Mouse (Mus musculus) lung, postnatal 0 days (tissue): Measurements from ENCODE around the gene Ankrd28. TPM values are rescaled to one million over a fixed set of nuclear protein-coding genes. Genes with fewer than 3 reads are reported as not detected.

ENCODE experiments used
- ATAC-seq: fragments of 200-750 bp; cut with Nextera tagmentation; 2 replicates; pipeline ENCODE4 v1.8.0; 2017; ENCODE audit warnings: moderate library complexity
- DNase-seq: peaks from one replicate; pipeline ENCODE4 v3.0.0-alpha.2; 2016; ENCODE audit warnings: low spot score
- H3K27ac ChIP-seq: fragments of 300-500 bp; sonication (generic); 2 replicates; pipeline ENCODE4 v1.5.1; 2014; ENCODE audit warnings: antibody characterized with exemption, mild to moderate bottlenecking, low read length, mixed read lengths
- H3K27me3 ChIP-seq: fragments of 300-500 bp; sonication (generic); replicated peaks from 2 replicates; pipeline ENCODE4 v1.6.1; 2014; ENCODE audit warnings: low read length, mixed read lengths; ENCODE audit not compliant: insufficient read depth
- H3K36me3 ChIP-seq: fragments of 300-500 bp; sonication (generic); 2 replicates; pipeline ENCODE4 v1.6.1; 2014; ENCODE audit warnings: low read length, mixed read lengths; ENCODE audit not compliant: insufficient read depth
- H3K4me1 ChIP-seq: fragments of 300-500 bp; sonication (generic); 2 replicates; pipeline ENCODE4 v1.6.1; 2014; ENCODE audit warnings: antibody characterized with exemption, low read depth, low read length, mixed read lengths; ENCODE audit not compliant: insufficient read depth
- H3K4me2 ChIP-seq: fragments of 300-500 bp; sonication (generic); replicated peaks from 2 replicates; pipeline ENCODE4 v1.6.1; 2014; ENCODE audit warnings: low read depth, mild to moderate bottlenecking, low read length, moderate library complexity, mixed read lengths
- H3K4me3 ChIP-seq: fragments of 300-500 bp; sonication (generic); 2 replicates; pipeline ENCODE4 v1.5.1; 2014; ENCODE audit warnings: low read depth, low read length
- H3K9ac ChIP-seq: fragments of 300-500 bp; sonication (generic); replicated peaks from 2 replicates; pipeline ENCODE4 v1.6.1; 2014; ENCODE audit warnings: low read depth, mild to moderate bottlenecking
- H3K9me3 ChIP-seq: fragments of 300-500 bp; sonication (generic); 2 replicates; pipeline ENCODE4 v1.6.1; 2016; ENCODE audit warnings: low read length, mixed read lengths
- CTCF ChIP-seq: IDR thresholded peaks from 2 replicates; pipeline ENCODE4 v1.5.1; 2016; ENCODE audit warnings: antibody characterized with exemption, mild to moderate bottlenecking
- EP300 ChIP-seq: IDR thresholded peaks from 2 replicates; pipeline ENCODE4 v1.6.1; 2016; ENCODE audit warnings: antibody characterized with exemption, mild to moderate bottlenecking, control low read depth
- WGBS: fragments of 180-500 bp; shearing (Covaris S2); extraction: QIAGEN DNeasy Blood & Tissue Kit; methylation state at CpG from one replicate; pipeline ENCODE4 v1.1.7; 2014; 5-methylcytosine and 5-hydroxymethylcytosine counted together
- polyA plus RNA-seq: library from polyadenylated mRNA; unstranded; fragments of >200 nt; fragmentation: Nextera tagmentation; extraction: Ambion mirVana; gene quantifications from 2 replicates; pipeline ENCODE4 v1.2.1, GENCODE M21; 2015

Gene Ankrd28
- polyA plus RNA-seq, 1 experiment from 2014 or later: 3.8 TPM

DNA sequence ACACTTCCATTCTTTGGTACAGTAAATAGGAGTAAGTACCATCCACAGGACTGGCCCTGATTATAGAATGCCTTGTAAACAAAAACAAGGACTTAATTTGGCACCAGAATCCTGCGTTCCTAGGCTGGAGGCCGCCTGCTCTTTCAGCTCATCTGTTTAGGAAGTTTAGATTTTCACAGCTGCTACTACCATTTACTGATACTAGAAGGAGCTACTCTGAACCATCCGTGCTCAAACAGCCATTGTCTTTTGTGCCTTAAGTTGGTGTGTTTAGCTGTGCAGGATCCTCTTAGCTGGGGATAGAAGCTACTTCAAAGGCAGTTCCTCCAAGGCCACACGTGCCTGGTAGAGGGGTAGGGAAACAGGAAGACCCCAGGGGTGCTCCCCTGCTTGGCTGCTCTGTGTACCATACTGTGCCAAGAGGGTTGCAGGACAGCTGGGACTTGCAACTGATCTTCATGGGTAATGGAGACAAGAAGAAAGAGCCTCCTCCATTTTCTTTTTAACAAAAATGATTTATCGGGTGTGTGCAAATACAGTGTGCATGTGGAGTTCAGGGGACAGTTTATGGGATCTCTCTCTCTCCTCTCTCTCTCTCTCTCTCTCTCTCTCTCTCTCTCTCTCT is 148.4 kb downstream of the Ankrd28 start:
- 0 out of 2 replicates have a peak, but pooled peaks have one; percentile 32 for ATAC-seq
- peak overlapping the region; percentile 39 for H3K27ac ChIP-seq
- H3K27me3 ChIP-seq: no peaks in the 10 kb centered on the region

DNA sequence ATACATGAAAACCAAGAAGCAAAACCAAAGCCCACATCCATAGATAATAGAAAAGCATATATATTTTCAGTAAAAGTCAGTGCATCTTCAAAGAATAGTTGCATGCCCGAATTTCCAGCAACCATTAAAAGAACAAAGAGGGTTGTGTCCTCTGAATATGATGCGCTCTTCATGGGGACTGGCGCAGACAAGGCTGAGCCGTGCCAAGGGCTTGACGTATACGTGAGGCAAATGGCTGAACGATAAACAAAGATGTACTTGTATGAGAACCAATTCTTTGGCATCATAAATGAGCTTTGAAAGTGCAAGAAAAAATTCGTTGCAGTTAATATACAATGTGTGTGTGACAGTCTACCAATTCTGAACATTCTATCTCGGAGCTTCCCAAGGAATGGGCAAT is 149.2 kb downstream of the Ankrd28 start:
- H3K4me2 ChIP-seq: no peak overlapping the region
- no peaks in the 10 kb centered on the region for H3K27me3 ChIP-seq
- peaks cover 3% of the 10 kb centered on the region; the same call in 1 of the 2 replicates for H3K4me1 ChIP-seq
- no peaks in the 10 kb centered on the region for H3K36me3 ChIP-seq
- DNase-seq: peak; percentile 29
- WGBS: 63% methylated on average over 9 of the region's 9 CpGs
- no peak overlapping the region for H3K9ac ChIP-seq
- no peak overlapping the region for H3K4me3 ChIP-seq
- ATAC-seq: peak; percentile 66
- H3K9me3 ChIP-seq: no peaks in the 10 kb centered on the region
- TF ChIP-seq EP300 (no peak), CTCF (no peak)
- H3K27ac ChIP-seq: no peak overlapping the region

More for the DNA sequence above, 148.4 kb downstream of the Ankrd28 start:
- Histone ChIP-seq H3K4me1 (peaks cover 3% of the 10 kb centered on the region; the same call in 1 of the 2 replicates), H3K4me3 (no peak overlapping the region), H3K9me3 (no peaks in the 10 kb centered on the region), H3K4me2 (no peak overlapping the region), H3K36me3 (no peaks in the 10 kb centered on the region), H3K9ac (no peak overlapping the region)
- TF ChIP-seq CTCF (no peak), EP300 (no peak)
- DNase-seq: no peak
- WGBS: 29% methylated on average over 5 of the region's 5 CpGs

DNA sequence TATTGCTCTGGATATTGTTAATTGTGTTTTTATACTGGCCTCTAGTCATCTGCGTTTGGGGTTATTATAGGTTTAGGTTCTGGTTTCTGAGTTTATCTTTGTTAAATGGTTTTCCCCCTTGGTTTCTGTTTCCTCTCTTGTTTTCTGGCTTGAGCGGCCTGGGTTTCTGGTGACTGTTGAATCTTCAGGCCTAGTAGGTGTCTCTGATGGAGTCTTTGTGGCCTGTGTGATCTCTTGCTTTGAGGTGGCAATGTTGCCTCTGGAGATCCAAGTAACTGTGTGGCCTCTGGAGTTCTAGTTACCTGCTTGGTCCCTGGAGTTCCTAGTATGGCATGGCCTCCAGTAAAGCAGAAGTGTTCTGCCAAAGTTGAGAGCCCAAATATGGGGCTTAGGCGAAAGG is 149.8 kb downstream of the Ankrd28 start:
- peaks cover 3% of the 10 kb centered on the region; the same call in 1 of the 2 replicates for H3K4me1 ChIP-seq
- H3K4me2 ChIP-seq: no peak overlapping the region
- TF ChIP-seq CTCF: no peak
- no peak overlapping the region for H3K27ac ChIP-seq
- H3K9ac ChIP-seq: no peak overlapping the region
- ATAC-seq (no peak), DNase-seq (no peak)
- WGBS: 87% methylated on average over 3 of the region's 3 CpGs
- H3K36me3 ChIP-seq: no peaks in the 10 kb centered on the region
- H3K27me3 ChIP-seq: no peaks in the 10 kb centered on the region
- H3K9me3 ChIP-seq: no peaks in the 10 kb centered on the region
- no peak overlapping the region for H3K4me3 ChIP-seq

DNA sequence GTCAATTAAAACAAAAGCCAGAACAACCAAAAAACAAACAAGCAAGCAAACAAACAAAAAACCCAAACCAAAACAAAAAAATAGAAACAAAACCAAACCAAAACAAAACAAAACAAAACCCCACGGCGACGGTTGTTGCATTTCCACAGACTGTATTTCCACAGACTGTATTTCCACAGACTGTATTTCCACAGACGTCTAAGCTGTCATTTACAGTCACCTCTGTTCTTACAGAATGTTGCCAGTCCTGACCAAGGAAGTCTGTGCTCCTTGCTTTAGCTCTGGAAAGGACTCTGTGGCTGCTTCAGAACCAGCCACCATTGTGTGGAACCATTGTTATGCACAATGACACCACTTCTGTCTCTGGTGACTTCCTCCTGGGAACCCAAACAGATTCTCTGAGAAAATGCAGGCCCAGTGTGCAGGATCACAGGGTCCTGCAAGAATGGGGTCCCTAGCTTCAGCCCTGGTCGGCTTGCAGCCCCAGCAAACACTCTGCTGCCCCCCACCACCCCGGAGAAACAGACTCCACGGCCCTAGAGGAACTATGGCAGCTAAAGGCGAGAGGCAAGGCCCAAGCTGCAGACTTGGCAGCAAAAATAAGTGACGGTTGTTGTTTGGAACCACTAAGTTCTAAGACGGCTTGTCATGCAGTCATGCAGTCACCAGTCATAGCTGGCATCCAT is 158.7 kb downstream of the Ankrd28 start:
- no peaks in the 10 kb centered on the region for H3K9me3 ChIP-seq
- no peak overlapping the region for H3K27ac ChIP-seq
- ATAC-seq: no peak
- no peak overlapping the region for H3K4me2 ChIP-seq
- no peak overlapping the region for H3K9ac ChIP-seq
- H3K27me3 ChIP-seq: no peaks in the 10 kb centered on the region
- H3K4me3 ChIP-seq: no peak overlapping the region
- H3K36me3 ChIP-seq: peaks cover 8% of the 10 kb centered on the region; the same call in 1 of the 2 replicates
- WGBS: 61% methylated on average over 10 of the region's 10 CpGs
- no peaks in the 10 kb centered on the region for H3K4me1 ChIP-seq
- TF ChIP-seq CTCF: no peak
- TF ChIP-seq EP300: no peak
- DNase-seq: no peak

DNA sequence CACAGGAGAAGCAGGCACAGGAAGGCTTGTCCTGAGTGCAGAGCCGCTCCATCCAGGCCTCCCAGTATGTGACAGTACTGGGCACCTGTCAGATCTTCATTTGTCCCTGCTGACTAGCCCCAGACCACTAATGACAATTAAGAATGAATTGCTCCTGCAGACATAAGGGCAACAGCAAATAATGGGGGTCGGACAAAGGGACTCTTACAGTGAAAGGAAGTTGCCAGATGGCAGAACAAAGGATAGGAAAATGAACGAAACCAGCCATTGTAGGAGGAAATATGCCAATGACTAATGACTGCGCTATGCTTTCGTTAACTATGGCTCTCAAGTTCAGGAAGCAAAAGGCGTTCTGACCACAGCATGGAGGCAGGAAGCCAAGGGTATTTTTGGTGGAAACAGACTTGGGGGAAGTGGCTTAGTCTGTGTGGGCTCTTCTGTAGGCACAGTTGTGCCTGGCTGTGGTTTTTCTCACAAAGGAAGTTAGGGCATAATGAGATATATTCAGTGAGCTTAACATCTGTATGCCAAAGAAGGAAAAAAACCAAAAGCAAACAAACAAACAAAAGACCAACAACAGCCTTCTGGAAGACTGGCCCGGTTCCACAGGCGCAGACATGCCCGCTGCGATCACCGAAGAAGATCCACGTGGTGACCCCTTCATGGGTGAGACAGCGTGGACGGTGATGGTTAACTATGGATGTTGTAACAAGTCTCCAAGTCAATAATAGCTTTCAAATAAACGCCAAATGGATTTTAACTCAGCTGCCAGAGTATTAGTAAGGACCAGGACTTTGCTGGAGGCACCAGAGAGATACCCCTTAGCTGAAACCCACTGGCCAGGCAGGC is 160.6 kb downstream of the Ankrd28 start:
- DNase-seq (peak; percentile 75), ATAC-seq (peak; percentile 59)
- Histone ChIP-seq H3K4me2 (peak overlapping the region; percentile 22; the same call in 1 of the 2 replicates), H3K4me1 (peaks cover 3% of the 10 kb centered on the region; the same call in 1 of the 2 replicates), H3K4me3 (no peak overlapping the region), H3K9ac (no peak overlapping the region), H3K27me3 (no peaks in the 10 kb centered on the region), H3K36me3 (peaks cover 11% of the 10 kb centered on the region; the same call in 1 of the 2 replicates), H3K27ac (peak overlapping the region; percentile 90), H3K9me3 (no peaks in the 10 kb centered on the region)
- TF ChIP-seq EP300 (peak; percentile 47; the same call in 1 of the 2 replicates), CTCF (no peak)
- 66% methylated on average over 15 of the region's 15 CpGs for WGBS

DNA sequence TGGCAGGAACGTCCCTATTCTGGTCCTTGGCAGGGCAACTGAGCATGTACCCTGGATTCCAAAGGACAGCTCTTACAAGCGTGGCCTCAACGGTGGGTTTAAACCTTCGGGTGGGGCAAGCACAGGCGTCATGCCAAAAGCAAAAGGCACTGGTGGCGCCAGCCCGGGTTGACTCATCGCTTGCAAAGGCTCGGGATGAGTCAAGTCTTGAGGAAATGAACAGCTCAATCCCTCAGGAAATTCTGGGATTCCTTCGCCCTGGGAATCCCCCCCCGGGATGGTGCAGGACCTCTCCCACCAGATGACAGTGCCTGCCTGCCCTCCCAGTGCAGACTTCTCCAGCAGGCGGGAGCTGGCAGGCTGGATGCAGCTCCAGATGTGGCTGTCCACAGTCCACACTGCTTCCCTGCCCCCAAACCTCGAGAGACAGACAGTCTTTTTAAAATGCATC is 161.3 kb downstream of the Ankrd28 start:
- peak; percentile 87 for ATAC-seq
- H3K9me3 ChIP-seq: no peaks in the 10 kb centered on the region
- H3K27ac ChIP-seq: peak overlapping the region; percentile 90
- peak; percentile 84 for DNase-seq
- peak; percentile 87 for TF ChIP-seq EP300
- TF ChIP-seq CTCF: peak; percentile 15; the same call in 1 of the 2 replicates
- WGBS: 39% methylated on average over 13 of the region's 13 CpGs
- H3K4me1 ChIP-seq: peaks cover 7% of the 10 kb centered on the region; the same call in 1 of the 2 replicates
- H3K9ac ChIP-seq: no peak overlapping the region
- H3K4me3 ChIP-seq: no peak overlapping the region
- H3K36me3 ChIP-seq: peaks cover 11% of the 10 kb centered on the region; the same call in 1 of the 2 replicates
- peak overlapping the region; percentile 22; the same call in 1 of the 2 replicates for H3K4me2 ChIP-seq
- H3K27me3 ChIP-seq: no peaks in the 10 kb centered on the region
